Comparison of ENCODE assay signal across 8 mouse cellular contexts in the genomic region with DNA sequence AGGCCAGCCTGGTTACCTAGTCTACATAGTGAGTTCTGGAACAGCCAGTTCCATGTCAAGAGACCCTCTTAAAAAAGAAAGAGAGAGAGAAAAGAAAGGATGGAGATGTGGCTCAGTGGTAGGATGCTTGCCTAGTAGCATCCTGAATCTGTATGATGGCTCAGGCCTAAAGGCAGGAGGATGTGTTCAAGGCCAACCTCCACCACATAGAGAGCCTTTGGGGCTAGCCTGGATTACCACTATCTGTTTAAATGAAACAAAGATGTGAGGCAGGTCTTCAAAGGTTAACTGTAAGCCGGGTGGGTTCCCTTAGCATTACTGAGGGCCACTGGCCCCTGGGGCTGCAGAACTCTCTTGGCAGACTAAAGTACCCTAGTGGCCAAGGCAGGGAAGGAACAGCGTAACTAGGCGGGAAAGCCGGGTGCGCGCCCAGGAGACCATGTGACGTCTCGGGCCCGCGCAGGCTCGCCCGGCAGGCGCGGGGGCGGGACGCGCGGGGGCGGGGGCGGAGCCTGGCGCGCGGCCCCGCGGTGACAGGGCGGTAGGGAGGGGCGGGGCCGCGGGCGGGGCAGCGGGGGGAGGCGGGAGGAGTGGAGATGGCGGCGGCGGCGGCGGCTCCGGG. TPM values are rescaled to one million over a fixed set of nuclear protein-coding genes. Genes with fewer than 3 reads are reported as not detected.
DNase-seq lines count a peak whose midpoint lies in the region; ATAC-seq and TF ChIP-seq lines count a peak whose summit lies in the region.

Gene Mapk3 (plus strand): TSS at position 552 of the 622 bp plus-strand sequence.

- H3K27me3 ChIP-seq in CH12.LX (replicated peaks), result no peaks in the 10 kb centered on the region
- H3K27me3 ChIP-seq in forebrain, embryonic 10.5 days (ENCODE audit: poor library complexity, severe bottlenecking), result no peaks in the 10 kb centered on the region
- no peaks in the 10 kb centered on the region for H3K27me3 ChIP-seq in heart, embryonic 14.5 days (ENCODE audit: control insufficient read depth, insufficient read depth, low read length)
- H3K27me3 ChIP-seq in liver, embryonic 12.5 days (replicated peaks), result no peaks in the 10 kb centered on the region
- H3K27me3 ChIP-seq in splenic B cell, adult 2 months (ENCODE audit: control insufficient read depth, insufficient read depth, low read length, poor library complexity, severe bottlenecking), result no peaks in the 10 kb centered on the region

- peak in 1 of 2 experiments; percentile 72; a peak in 2 of 4 replicates for TF ChIP-seq CTCF in CH12.LX (conservative IDR thresholded peaks at IDR 0.05 in 1 of 2, IDR thresholded peaks at IDR 0.05 in 1 of 2; ENCODE audit: low read depth in 2 of 2, low read length in 2 of 2)

- H3K27ac ChIP-seq in CH12.LX (ENCODE audit: insufficient read depth, low read depth), result no peak within 1 kb of the TSS; the same call in 1 of the 2 replicates
- peak within 1 kb of the TSS; percentile 96 for H3K27ac ChIP-seq in forebrain, embryonic 10.5 days
- peak within 1 kb of the TSS; percentile 56 to 95 for H3K27ac ChIP-seq in heart, embryonic 14.5 days (replicated peaks in 1 of 2; ENCODE audit: control insufficient read depth in 1 of 2, insufficient read depth in 1 of 2, low read depth in 2 of 2, low read length in 2 of 2)
- peak within 1 kb of the TSS; percentile 88 for H3K27ac ChIP-seq in liver, embryonic 12.5 days

- H3K36me3 ChIP-seq in CH12.LX (replicated peaks in 1 of 2; ENCODE audit: control insufficient read depth in 1 of 2, insufficient read depth in 1 of 2, low read length in 1 of 2), result peaks cover 8 to 25% of the 10 kb centered on the region in 2 experiments
- peaks cover 34% of the 10 kb centered on the region for H3K36me3 ChIP-seq in forebrain, embryonic 10.5 days (replicated peaks)
- peaks cover 23% of the 10 kb centered on the region for H3K36me3 ChIP-seq in heart, embryonic 14.5 days (ENCODE audit: control insufficient read depth, insufficient read depth, low read length)
- H3K36me3 ChIP-seq in liver, embryonic 12.5 days, result peaks cover 25% of the 10 kb centered on the region
- no peaks in the 10 kb centered on the region for H3K36me3 ChIP-seq in splenic B cell, adult 2 months (ENCODE audit: control insufficient read depth, insufficient read depth, low read length, poor library complexity, severe bottlenecking)

- H3K4me1 ChIP-seq in CH12.LX (ENCODE audit: control insufficient read depth in 1 of 2, insufficient read depth in 2 of 2), result peaks cover 8 to 53% of the 10 kb centered on the region in 2 experiments
- peaks cover 53% of the 10 kb centered on the region for H3K4me1 ChIP-seq in forebrain, embryonic 10.5 days
- H3K4me1 ChIP-seq in heart, embryonic 14.5 days (ENCODE audit: control insufficient read depth in 2 of 2, insufficient read depth in 2 of 2, low read length in 2 of 2), result peaks cover 18 to 36% of the 10 kb centered on the region in 2 experiments
- peaks cover 49% of the 10 kb centered on the region for H3K4me1 ChIP-seq in liver, embryonic 12.5 days

- WGBS in forebrain, embryonic 10.5 days, result 0% methylated on average over 36 of the region's 38 CpGs
- 2% methylated on average over 28 of the region's 38 CpGs for WGBS in heart, embryonic 14.5 days
- 1% methylated on average over 29 of the region's 38 CpGs for WGBS in liver, embryonic 12.5 days (ENCODE audit: insufficient replicate concordance)

- peak; percentile 20 for TF ChIP-seq RAD21 in CH12.LX (IDR thresholded peaks at IDR 0.05; ENCODE audit: low read depth, low read length)

- H3K79me2 ChIP-seq in CH12.LX (replicated peaks; ENCODE audit: control insufficient read depth, extremely low read depth, insufficient read depth, poor library complexity, severe bottlenecking), result no peaks in the 10 kb centered on the region

- no peak for TF ChIP-seq EP300 in CH12.LX (IDR thresholded peaks at IDR 0.05; ENCODE audit: low read length)

- peak; percentile 93 for DNase-seq in CH12.LX (ENCODE audit: extremely low read depth)
- peak; percentile 85 for DNase-seq in c-Kit-positive CD71-negative TER-119-negative erythroid progenitor cells, embryonic 14.5 days (ENCODE audit: low read depth)
- peak; percentile 91 for DNase-seq in forebrain, embryonic 10.5 days (ENCODE audit: extremely low spot score, low spot score)
- DNase-seq in kidney, postnatal 10 days, result peak; percentile 95
- DNase-seq in naive thymus-derived CD4-positive, alpha-beta T cell, adult 2 months (ENCODE audit: low read depth), result peak; percentile 95
- DNase-seq in splenic B cell, adult 2 months (ENCODE audit: low read depth, low spot score), result peak; percentile 95

- H3K4me3 ChIP-seq in CH12.LX (replicated peaks in 1 of 3; ENCODE audit: low read depth in 2 of 3, low read length in 2 of 3, poor library complexity in 1 of 3), result peak within 1 kb of the TSS; percentile 71 to 77 (median 75)
- peak within 1 kb of the TSS; percentile 91 for H3K4me3 ChIP-seq in forebrain, embryonic 10.5 days
- peak within 1 kb of the TSS; percentile 86 to 88 for H3K4me3 ChIP-seq in heart, embryonic 14.5 days (ENCODE audit: control insufficient read depth in 1 of 2, insufficient read depth in 1 of 2, low read depth in 1 of 2, low read length in 2 of 2)
- peak within 1 kb of the TSS; percentile 81 for H3K4me3 ChIP-seq in liver, embryonic 12.5 days

- in situ Hi-C loops in CH12.LX (cut with MboI; ENCODE audit: low pct_ligation_motif_present, low pct_unique_long_range_greater_than_20kb, low sequenced_read_pairs), result no loop called here

- TF ChIP-seq POLR2A in CH12.LX (IDR thresholded peaks at IDR 0.05; ENCODE audit: low read depth, low read length), result peak; percentile 49; the same call in 1 of the 2 replicates

- peak within 1 kb of the TSS; percentile 88 for H3K4me2 ChIP-seq in CH12.LX (ENCODE audit: insufficient read depth, low read depth, poor library complexity, severe bottlenecking)
- H3K4me2 ChIP-seq in heart, embryonic 14.5 days (ENCODE audit: low read length), result peak within 1 kb of the TSS; percentile 97
- peak within 1 kb of the TSS; percentile 100 for H3K4me2 ChIP-seq in liver, embryonic 12.5 days

- no peaks in the 10 kb centered on the region for H3K9me3 ChIP-seq in CH12.LX (replicated peaks; ENCODE audit: low read length)
- no peaks in the 10 kb centered on the region for H3K9me3 ChIP-seq in forebrain, embryonic 10.5 days
- H3K9me3 ChIP-seq in heart, embryonic 14.5 days (ENCODE audit: control insufficient read depth, low read length), result no peaks in the 10 kb centered on the region
- no peaks in the 10 kb centered on the region for H3K9me3 ChIP-seq in liver, embryonic 12.5 days (replicated peaks)

- H3K9ac ChIP-seq in CH12.LX (ENCODE audit: insufficient read depth, low read depth), result peak within 1 kb of the TSS; percentile 50
- peak within 1 kb of the TSS; percentile 94 for H3K9ac ChIP-seq in heart, embryonic 14.5 days (ENCODE audit: low read length)
- peak within 1 kb of the TSS; percentile 94 for H3K9ac ChIP-seq in liver, embryonic 12.5 days

- dilution Hi-C loops in CH12.LX (cut with MboI; ENCODE audit: extremely low pct_ligation_motif_present, extremely low pct_unique_long_range_greater_than_20kb, low sequenced_read_pairs), result no loop called here

- ATAC-seq in heart, embryonic 14.5 days (ENCODE audit: insufficient number of reproducible peaks, insufficient read depth, low FRiP score, low read depth), result peak; percentile 65
- peak; percentile 74 for ATAC-seq in liver, embryonic 12.5 days

TF ChIP-seq in CH12.LX, 34 proteins besides CTCF, POLR2A, EP300 and RAD21 (continues in another document):
- TF ChIP-seq MAZ (IDR thresholded peaks at IDR 0.05; ENCODE audit: low read depth, low read length), result peak; percentile 43; the same call in 1 of the 2 replicates
- peak; percentile 68 for TF ChIP-seq NRF1 (IDR thresholded peaks at IDR 0.05; ENCODE audit: low read depth, low read length)
- TF ChIP-seq ZC3H11A (IDR thresholded peaks at IDR 0.05; ENCODE audit: low read depth, low read length), result no peak
- no peak for TF ChIP-seq MEF2A (IDR thresholded peaks at IDR 0.05; ENCODE audit: borderline replicate concordance, low read depth, low read length)
- TF ChIP-seq UBTF (IDR thresholded peaks at IDR 0.05; ENCODE audit: low read depth, low read length), result no peak
- no peak for TF ChIP-seq MXI1 (IDR thresholded peaks at IDR 0.05; ENCODE audit: low read depth, low read length)
- no peak for TF ChIP-seq TBP (conservative IDR thresholded peaks at IDR 0.05; ENCODE audit: low read depth, low read length)
- no peak for TF ChIP-seq JUND (conservative IDR thresholded peaks at IDR 0.05; ENCODE audit: low read depth, low read length)
- peak; percentile 51; the same call in 1 of the 2 replicates for TF ChIP-seq USF2 (conservative IDR thresholded peaks at IDR 0.05; ENCODE audit: low read depth, low read length)
- peak; percentile 34; the same call in 1 of the 2 replicates for TF ChIP-seq MAX (IDR thresholded peaks at IDR 0.05; ENCODE audit: low read length)
- TF ChIP-seq TCF12 (IDR thresholded peaks at IDR 0.05; ENCODE audit: low read depth, low read length), result 0 out of 2 replicates have a peak, but pooled peaks have one; percentile 9
- TF ChIP-seq NELFE (IDR thresholded peaks at IDR 0.05; ENCODE audit: low read depth, low read length), result no peak
- TF ChIP-seq BHLHE40 (IDR thresholded peaks at IDR 0.05; ENCODE audit: low read depth, low read length), result no peak
- no peak for TF ChIP-seq ZMIZ1 (IDR thresholded peaks at IDR 0.05; ENCODE audit: low read depth, low read length)
- no peak for TF ChIP-seq IRF4 (IDR thresholded peaks at IDR 0.05; ENCODE audit: low read depth, low read length)
- TF ChIP-seq MAFK (IDR thresholded peaks at IDR 0.05; ENCODE audit: insufficient replicate concordance, low read length), result no peak
- peak; percentile 83 for TF ChIP-seq USF1 (IDR thresholded peaks at IDR 0.05; ENCODE audit: low read depth, low read length)
- no peak for TF ChIP-seq CHD1 (IDR thresholded peaks at IDR 0.05; ENCODE audit: low read depth, low read length)
- peak; percentile 91; the same call in 1 of the 2 replicates for TF ChIP-seq E2F4 (IDR thresholded peaks at IDR 0.05; ENCODE audit: insufficient replicate concordance, low read depth, low read length)
- TF ChIP-seq ZNF384 (IDR thresholded peaks at IDR 0.05; ENCODE audit: low read depth, low read length), result no peak
- TF ChIP-seq ETS1 (conservative IDR thresholded peaks at IDR 0.05; ENCODE audit: low read depth, low read length), result no peak
- no peak for TF ChIP-seq KAT2A (IDR thresholded peaks at IDR 0.05; ENCODE audit: insufficient replicate concordance, low read length)
- no peak for TF ChIP-seq ZKSCAN1 (IDR thresholded peaks at IDR 0.05; ENCODE audit: borderline replicate concordance, low read depth, low read length)

RNA-seq across cellular contexts. Expression of gene Mapk3, which starts in this region (rescaled TPM):
- total RNA-seq in CH12.LX (2012; rRNA removed) (13.2 and 25.3 TPM in 2 replicates), CH12.LX (2014; rRNA removed) (20.3 and 22.4 TPM in 2 replicates)
- polyA plus RNA-seq in CH12.LX (2012; ENCODE audit: insufficient read length, low read depth), result 38.9 and 48.5 TPM in 2 replicates
- polyA plus RNA-seq in forebrain, embryonic 10.5 days (2016; fragmentation: Nextera tagmentation; extraction: Ambion mirVana), result 54.4 and 55.7 TPM in 2 replicates
- polyA plus RNA-seq in heart, embryonic 14.5 days (2014; fragmentation: Nextera tagmentation; extraction: Ambion mirVana), result 51.7 and 57.3 TPM in 2 replicates
- 23.7 and 25.0 TPM in 2 replicates for polyA plus RNA-seq in liver, embryonic 12.5 days (2016; fragmentation: Nextera tagmentation; extraction: Ambion mirVana)
